ENCODE assay signal across 10 mouse cellular contexts in genomic region chr5:43048196-43049050, GRCm38 (mm10).
DNase-seq lines count a peak whose midpoint lies in the region; ATAC-seq and TF ChIP-seq lines count a peak whose summit lies in the region.
"Had no signal": no experiment of that assay in that cellular context is flagged by ENCODE, and none has a peak within 500 bp of the region (broad histone marks: within the 10 kb centered on the region; RNA-seq: fewer than 3 reads in every experiment).

No protein-coding gene starts in this region.

- H3K27me3 ChIP-seq in Patski = no peaks in the 10 kb centered on the region
- no peaks in the 10 kb centered on the region for H3K27me3 ChIP-seq in forebrain, embryonic 12.5 days
- H3K27me3 ChIP-seq: lung, embryonic 15.5 days had no signal

- no peak overlapping the region for H3K9ac ChIP-seq in forebrain, embryonic 12.5 days
- H3K9ac ChIP-seq: lung, embryonic 15.5 days had no signal

- WGBS in forebrain, embryonic 12.5 days = 87% methylated on average over 8 of the region's 8 CpGs

- in situ Hi-C loops in Patski (cut with MboI; ENCODE audit: low pct_unique_long_range_greater_than_20kb) = no loop called here

- POLR2A ChIA-PET in Patski (lab: Charles Lee) = no interaction called here

- DNase-seq in cerebellum, postnatal 4 days (ENCODE audit: low spot score in 2 of 2) = no peak
- DNase-seq in Patski (ENCODE audit: low read depth, low spot score) = no peak
- DNase-seq in left cerebral cortex, postnatal 14 days (ENCODE audit: low spot score in 2 of 2) = peak; percentile 50 to 76
- DNase-seq in yolk sac, embryonic 10.5 days (ENCODE audit: low spot score) = no peak
- no peak for DNase-seq in spleen, postnatal 4 days (ENCODE audit: low spot score in 2 of 2)
- DNase-seq: kidney, adult 18-20 months had no signal

- peak; percentile 51 for ATAC-seq in cerebellum, adult (ENCODE audit: insufficient number of reproducible peaks, low FRiP score, low TSS enrichment)
- peak; percentile 79 for ATAC-seq in Patski
- peak; percentile 69 for ATAC-seq in granulocyte monocyte progenitor cell, adult 5-6 weeks (replicated peaks; ENCODE audit: poor library complexity, severe bottlenecking)
- no peak for ATAC-seq in forebrain, embryonic 12.5 days (ENCODE audit: low FRiP score)

- intact Hi-C loops in left cerebral cortex, postnatal 14 days (cut with DNase I) = no loop called here

- CTCF ChIA-PET in Patski (lab: Charles Lee) = interaction anchor here (1.1 to 1.5 kb wide), 2 partner anchors 71 to 182 kb away, joined by 3 to 4 read pairs; no protein-coding TSS in a partner anchor

- no peak overlapping the region for H3K4me2 ChIP-seq in forebrain, embryonic 12.5 days
- H3K4me2 ChIP-seq: lung, embryonic 15.5 days had no signal

- TF ChIP-seq CTCF in Patski (IDR thresholded peaks at IDR 0.05) = no peak

- no peak overlapping the region for H3K27ac ChIP-seq in forebrain, embryonic 12.5 days
- H3K27ac ChIP-seq: lung, embryonic 15.5 days had no signal

- H3K4me1 ChIP-seq in forebrain, embryonic 12.5 days = no peaks in the 10 kb centered on the region
- H3K4me1 ChIP-seq: lung, embryonic 15.5 days had no signal

- H3K4me3 ChIP-seq in forebrain, embryonic 12.5 days (replicated peaks) = no peak overlapping the region
- H3K4me3 ChIP-seq: lung, embryonic 15.5 days had no signal

- H3K9me3 ChIP-seq in forebrain, embryonic 12.5 days = no peaks in the 10 kb centered on the region
- H3K9me3 ChIP-seq: lung, embryonic 15.5 days had no signal

- no peaks in the 10 kb centered on the region for H3K36me3 ChIP-seq in forebrain, embryonic 12.5 days (replicated peaks)
- H3K36me3 ChIP-seq: lung, embryonic 15.5 days had no signal

Comparison
In these comparisons a context has a peak if more than half of its experiments do, and no peak if none do; other contexts are left out.
1. DNase-seq: peak in left cerebral cortex, postnatal 14 days (2 of 2); none in cerebellum, postnatal 4 days (0 of 2), Patski (single experiment), yolk sac, embryonic 10.5 days (single experiment) and spleen, postnatal 4 days (0 of 2).